Mouse (Mus musculus) A20 (cell line): ENCODE data around the gene Brca1.
"Not testable (repeated sequence)": the region's sequence is repeated elsewhere in the genome, so short reads cannot be mapped to it uniquely, and the experiment has no call there.

Experiments
- DNase-seq: peaks from one replicate; pipeline ENCODE4 v3.0.0-alpha.2; 2011; ENCODE audit warnings: low read depth, low spot score

Brca1 gene

DNA sequence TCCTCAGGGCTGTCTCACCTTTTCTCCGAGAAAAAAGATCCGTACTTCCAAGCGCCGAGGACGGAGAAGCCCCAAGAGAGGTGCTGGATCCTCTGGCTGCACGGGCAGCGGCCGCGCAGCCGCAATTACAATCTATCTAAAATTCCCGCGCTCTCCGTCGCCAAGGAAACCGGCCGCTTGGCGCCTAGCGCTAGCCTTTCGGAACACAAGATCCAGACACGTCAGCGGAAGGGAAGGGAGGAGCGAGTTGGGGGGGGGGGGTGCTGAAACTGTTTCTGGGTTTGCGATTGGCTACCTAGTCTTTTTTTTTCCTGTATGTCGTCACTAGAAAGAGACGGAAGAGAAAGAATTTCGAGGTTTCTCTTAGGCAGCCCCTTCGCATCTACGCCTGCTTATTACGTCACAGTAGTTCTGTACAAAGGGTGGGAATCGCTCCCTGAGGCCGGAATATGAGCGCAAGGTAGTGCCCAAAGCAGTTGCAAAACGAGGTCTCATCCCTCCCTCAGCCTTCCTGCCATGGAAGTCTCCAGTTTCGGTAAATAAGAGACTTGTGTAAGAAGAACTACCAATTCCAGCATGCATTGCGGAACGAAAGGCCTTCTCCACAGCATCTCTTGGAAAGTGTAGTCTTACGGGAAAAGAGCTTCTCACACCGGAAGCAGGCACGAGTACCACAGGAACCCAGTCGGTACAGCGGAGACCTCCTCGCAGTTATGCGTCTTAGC, at the start of gene Brca1, which contains the start of gene Nbr1:
Gene Brca1 (minus strand): TSS at position 205 of the 725 bp plus-strand sequence.
Gene Nbr1 (plus strand): TSS at position 399 of the 725 bp plus-strand sequence.
- peak; percentile 100 for DNase-seq

DNA sequence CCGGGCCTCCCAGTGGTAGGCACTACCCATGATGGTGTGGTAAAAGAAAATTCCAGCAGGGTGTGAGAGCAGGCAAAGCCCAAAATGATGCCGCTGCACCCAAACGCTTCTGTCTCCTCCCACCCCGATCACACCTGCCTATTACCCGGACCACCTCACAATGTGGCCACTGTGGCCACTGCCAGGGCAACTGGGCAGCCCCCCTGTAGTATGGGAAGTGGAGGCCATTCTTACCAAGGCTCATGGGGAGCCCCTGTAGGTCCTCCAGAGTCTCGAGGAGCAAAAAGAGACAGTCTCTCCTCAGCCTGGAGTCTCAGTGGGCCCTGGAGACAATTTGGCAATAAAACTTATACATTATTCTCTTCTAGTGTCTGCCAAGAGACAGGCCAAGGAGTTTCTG, 47.4 kb upstream of the Brca1 start, which contains the start of gene Gm11634:
Gene Gm11634 (minus strand): TSS at position 101 of the 400 bp plus-strand sequence.
- DNase-seq = no peak

DNA sequence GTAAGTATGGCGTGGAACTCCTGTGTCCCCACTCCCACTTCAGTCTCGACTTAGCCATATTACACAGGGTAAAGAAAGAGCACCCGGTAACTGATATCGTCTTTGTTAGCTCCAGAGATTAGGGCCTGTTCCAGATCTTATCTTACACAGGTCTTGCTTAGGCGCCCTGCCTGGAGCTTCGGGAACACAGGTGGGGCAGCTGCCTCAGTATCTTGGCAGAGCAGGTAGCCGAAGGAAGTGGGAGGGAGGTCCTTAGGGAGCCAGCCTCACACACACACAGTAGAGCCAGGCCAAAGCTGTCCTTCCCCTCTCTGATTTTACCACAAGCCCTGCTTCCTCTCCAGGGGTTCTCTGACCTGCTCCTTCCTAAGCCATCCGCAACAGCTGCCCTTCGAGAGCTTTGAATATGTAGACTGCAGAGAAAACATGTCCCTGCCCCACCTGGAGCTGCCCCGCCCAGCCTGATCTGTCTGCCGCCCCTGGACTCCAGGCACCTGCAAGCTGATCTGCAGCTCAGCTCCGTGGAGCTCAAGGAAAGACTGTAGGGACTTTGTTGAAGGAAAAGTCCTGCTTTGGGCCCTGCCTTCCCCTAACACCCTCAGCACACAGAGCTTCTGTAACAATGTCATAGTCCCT, 38.4 kb upstream of the Brca1 start:
- no peak for DNase-seq

DNA sequence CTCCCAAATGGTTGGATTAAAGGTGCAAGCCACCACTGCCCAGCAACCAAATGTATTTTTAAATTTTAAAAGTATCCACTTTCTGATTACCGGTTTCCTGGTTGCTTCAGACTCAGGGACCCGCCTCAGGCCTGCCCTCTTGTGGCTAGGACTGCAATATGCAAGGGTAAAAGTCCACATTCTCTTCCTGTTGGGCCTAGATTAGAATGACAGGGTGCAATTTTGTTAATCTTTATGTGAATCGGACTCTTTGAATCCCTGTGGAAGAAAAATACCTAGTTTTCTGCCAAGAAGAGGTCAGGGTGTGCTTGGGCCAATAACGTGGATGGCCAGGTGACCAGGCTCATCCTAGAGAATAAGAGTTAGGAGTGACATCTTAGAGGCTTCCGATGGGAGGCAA, 37.7 kb upstream of the Brca1 start:
- DNase-seq = peak; percentile 77

DNA sequence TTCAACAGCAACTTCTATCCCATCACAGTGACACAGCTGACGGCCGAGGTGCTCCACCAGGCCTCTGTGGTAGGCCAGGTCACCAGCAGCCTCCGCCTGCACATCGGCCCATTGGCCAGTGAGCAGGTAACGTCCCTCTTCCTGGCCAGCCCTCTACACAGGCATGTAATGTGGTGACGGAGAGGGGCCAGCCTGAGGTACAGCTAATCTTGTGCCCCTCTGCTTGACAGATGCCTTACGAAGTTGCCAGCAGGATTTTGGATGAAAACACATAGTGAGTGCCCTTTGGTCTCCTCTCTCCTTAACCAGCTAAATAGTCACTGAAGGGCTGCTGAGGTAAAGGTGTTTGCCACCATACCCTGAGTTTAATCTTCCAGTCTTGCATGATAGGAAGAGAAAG, 37.1 kb upstream of the Brca1 start:
- DNase-seq = no peak

DNA sequence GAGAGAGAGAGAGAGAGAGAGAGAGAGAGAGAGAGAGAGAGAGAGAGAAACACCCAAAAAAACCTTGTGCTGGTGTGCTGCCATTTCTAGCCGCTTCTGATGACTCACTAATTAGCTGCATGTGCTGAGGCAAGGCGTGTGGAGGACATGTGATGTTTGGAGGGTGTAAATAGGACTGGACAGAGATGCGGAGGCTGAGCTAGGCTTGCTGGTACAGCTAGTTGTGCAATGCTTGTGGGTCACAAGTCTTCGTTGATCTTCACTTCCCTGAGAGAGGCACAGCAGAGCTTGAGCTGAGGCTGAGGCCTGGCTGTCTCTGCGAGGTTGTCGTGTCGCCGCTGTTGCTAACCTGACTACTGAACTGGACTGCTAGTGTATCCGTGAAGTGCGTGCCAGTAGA, 35.9 kb upstream of the Brca1 start:
- no peak for DNase-seq

DNA sequence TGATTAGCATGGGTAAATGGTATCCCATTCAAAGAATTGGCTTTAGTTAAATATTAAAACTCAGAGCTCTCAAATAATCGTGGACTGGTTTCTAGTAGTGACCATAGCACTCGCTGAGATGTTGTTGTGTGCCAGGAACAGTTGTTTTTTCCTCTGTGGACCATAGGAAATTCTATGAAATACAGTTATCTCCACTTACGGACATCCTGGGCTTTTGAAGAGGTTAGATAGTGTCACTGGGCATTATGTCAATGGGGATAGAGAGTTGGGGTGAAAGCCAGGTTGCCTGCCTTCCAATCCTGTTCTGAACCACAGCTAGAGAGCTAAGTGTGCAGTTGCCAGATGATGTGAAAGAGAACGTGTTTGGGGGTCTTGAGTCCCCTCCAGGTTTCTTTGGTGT, 34.0 kb upstream of the Brca1 start:
- DNase-seq = no peak

DNA sequence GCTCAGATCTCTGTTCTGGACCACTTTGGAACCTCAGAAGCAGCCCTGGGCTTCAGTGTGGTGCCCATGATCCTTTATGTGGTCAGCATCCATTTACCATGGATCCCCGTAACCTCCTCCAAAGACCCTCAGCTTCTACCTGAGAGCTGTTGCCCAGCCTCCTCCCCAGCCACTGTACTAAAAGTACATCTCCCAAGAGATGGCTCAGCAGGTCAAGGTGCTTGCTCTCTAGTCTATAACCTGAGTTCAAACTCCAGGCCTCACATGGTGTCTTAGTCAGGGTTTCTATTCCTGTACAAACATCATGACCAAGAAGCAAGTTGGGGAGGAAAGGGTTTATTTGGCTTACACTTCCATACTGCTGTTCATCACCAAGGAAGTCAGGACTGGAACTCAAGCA, 33.3 kb upstream of the Brca1 start:
- DNase-seq = not testable (repeated sequence)

DNA sequence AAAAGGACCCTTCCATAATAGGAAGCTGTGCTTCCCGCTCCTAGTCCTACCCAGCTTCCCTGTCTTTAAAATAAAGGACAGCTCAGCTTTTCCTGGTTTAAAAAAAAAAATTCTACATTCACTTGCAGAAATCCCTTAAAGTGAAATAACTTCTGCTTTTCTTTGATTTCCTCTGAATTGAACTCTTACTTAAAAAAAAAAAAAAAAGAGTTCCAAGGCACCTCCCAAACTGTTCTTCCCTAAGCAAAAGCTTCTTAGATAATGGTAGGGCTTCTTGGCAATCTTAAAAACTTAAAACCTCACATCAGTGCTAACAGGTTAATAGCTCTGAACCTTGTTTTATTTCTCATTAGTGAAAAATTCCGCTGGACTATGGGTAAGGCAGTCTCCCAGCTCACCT, 31.4 kb upstream of the Brca1 start:
- no peak for DNase-seq

DNA sequence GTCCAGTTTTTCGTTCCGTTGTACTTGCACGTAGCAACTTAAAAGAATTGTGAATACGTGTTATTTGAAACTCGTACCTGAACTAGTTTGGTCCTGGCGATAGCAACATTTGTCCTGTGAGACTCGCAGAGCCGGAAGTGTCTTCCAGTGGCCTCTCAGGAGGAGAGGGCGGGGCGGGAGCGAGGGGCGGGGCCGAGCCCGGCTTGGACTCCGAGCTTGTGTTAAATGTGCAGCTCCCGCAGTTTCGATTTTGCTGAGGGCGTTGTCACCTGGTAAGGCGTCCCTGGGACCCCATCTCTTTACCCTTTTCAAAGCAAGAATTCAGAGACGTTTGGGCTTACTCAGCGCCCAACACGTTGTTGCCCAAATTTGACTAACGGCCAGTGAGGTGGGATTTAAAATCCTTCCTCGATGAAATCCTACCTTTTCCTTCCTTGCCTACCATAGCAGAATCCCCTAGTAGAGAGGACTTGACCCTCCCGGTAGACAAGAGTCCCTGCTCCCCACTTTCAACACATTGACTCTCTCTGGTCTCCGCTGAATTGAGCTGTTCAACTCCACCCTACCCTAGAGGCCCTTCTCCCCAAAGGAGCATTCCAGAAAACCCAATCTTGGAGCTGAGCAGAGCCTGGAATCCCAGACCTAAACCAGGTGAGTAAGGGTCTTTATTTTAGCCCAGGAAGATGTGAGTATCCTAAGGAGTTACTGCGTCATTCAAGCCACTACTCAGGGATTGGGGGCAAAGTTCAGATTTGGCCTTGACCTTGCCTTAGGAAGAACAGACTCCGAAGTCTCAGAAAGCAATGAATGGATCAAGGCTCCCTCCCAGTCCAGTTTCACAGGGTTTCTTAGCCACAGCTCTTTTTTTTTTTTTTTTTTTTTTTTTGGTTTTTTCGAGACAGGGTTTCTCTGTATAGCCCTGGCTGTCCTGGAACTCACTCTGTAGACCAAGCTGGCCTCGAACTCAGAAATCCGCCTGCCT, 30.6 kb upstream of the Brca1 start, which contains the start of gene Tmem106a:
Gene Tmem106a (plus strand): TSS at position 189 of the 982 bp plus-strand sequence.
- no peak for DNase-seq

DNA sequence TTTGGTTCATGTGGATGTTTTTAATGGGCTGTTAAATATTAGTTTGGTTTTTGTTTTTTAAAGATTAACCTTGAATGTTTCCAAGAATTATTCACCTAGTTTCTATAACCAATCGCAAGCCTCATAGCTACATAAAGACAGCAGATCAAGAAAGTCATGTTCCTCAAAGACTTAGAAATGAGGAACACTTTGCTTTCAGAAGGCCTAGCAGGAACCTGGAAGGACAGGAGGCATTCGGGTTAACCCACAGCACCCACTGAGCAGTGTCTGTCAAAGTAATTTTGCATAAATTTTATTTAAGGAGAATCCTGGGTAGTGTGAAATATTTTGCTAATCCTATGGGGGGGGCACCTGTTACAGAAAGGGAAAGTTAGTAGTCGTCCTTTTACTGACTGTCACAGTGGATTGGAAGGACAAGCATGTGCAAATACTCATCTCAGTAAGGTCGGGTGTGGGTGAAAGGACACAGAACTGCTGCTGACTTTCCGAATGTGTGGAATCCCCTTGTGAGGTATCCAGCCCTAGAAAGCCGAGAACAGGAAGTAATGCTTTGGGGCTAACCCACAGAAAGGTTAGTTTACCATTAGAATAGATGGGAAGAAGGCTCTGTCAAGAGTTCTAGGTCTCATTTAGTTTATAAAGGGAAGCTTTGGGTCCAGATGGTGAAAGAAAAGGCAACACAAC, 29.5 kb upstream of the Brca1 start:
- DNase-seq = no peak

DNA sequence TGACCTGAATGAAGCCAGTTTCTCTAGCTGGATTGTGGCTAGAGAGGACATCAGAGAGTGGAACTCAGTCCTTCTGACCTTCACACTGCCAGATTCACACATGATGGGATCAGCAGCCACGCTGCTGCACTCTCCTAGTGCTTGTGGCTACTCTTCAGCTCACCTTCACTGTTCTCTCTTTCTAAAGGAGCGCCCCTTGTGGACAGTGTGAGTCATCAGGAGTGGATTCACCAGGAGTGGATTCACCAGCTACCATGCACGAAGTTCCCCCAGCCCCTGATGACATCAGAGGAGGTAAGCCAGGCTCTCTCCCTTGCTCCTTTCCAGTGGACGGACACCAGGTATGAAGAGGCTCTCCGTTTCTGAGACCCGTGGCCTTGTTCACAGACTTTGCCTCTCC, 24.4 kb upstream of the Brca1 start:
- DNase-seq = peak; percentile 14

DNA sequence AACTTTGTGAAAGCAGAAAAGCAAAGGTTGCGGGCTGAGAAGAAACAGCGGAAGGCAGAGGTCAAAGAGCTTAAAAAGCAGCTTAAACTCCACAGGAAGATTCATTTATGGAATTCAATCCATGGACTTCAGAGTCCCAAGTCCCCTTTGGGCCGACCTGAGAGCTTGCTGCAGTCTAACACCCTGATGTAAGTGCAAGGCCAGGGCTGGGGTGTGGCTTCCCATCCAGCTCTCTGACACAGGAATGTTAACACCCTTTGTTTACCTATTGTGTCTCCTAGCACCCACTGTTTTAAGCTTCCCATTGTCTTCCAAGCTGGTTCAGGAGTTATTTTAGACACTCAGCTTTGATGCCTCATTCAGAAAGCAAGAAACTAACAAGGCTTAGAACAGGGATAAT, 16.7 kb upstream of the Brca1 start:
- DNase-seq = no peak

DNA sequence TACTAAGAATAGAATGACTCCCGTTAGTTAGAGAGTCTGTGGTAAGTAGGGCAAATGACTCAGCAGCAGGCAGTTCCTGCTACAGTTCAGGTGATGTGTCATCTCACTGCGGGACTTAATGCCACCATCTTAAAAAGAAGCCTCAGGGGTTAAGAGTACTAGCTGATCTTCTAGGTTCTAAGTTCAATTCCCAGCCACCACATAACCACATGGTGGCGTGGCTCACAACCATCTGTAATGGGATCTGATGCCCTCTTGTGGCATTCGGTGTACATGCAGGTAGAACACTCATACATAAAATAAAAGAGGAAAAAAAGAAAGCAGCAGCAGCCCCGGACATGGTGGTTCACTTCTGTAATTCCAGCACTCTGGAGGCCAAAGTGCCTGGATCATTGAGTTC, 10.6 kb upstream of the Brca1 start:
- peak; percentile 81 for DNase-seq

DNA sequence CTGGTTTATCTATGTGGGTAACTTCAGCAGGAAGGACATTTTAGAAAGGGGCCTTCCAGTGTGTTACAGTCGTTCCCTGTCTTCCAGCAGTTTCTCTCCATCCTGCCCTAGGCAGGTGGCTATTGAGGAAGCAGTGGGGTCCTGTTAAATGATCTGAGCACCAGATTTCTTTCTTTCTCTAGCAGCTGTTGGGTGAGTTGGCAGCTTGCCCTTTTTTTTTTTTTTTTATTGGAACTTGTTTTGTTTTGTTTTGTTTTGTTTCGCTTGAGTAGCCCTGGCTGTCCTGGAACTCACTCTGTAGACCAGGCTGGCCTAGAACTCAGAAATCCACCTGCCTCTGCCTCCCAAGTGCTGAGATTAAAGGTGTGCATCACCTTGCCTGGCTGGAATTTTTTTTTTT, 5.2 kb upstream of the Brca1 start:
- no peak for DNase-seq

DNA sequence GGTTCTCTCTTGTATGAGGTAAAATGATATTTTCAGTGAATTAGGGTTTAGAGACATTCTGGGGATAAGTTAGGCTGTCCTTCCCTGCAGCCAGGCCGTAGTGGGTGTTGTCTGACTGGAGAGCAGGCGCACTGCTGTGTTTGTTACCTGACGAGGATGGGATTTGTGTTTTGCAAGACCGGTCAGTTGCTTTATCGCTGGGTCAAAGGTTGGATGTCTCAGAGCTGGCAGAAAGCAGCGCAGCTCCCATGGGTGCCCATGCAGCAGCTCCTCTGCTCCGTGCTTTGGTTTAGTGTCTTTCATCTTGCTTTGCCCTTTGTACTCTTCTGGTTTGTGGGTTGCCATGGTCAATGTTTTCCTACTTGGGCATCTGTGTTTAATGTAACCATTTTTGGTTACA, 4.8 kb upstream of the Brca1 start:
- DNase-seq = no peak

DNA sequence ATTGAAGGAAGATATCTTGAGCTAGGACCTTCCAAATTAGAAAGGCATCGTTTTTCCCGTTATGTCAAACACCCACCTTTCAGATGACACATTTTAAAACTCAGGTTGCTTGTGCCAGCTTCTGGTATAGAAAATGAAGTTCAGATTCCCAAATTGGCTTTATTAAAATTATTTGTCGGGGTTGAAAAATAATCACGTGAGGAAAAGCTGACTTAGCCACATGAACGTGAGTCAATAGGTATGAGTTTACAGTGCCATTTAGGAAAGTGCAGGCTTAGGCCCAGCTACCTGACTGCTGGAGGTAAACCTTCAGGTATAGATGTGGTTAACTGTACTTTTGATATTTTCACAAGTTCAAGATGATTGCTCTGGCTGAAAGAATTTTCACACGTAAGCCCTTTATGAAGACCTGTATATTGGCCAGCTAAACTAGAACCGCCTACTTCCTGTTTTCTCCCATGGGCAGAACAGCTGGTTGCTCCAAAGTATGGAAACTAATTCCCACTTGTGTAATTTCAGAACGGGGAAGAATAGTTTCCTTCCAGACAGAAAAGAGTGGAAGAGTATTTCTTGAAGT, 1.7 kb upstream of the Brca1 start:
- peak; percentile 42 for DNase-seq

DNA sequence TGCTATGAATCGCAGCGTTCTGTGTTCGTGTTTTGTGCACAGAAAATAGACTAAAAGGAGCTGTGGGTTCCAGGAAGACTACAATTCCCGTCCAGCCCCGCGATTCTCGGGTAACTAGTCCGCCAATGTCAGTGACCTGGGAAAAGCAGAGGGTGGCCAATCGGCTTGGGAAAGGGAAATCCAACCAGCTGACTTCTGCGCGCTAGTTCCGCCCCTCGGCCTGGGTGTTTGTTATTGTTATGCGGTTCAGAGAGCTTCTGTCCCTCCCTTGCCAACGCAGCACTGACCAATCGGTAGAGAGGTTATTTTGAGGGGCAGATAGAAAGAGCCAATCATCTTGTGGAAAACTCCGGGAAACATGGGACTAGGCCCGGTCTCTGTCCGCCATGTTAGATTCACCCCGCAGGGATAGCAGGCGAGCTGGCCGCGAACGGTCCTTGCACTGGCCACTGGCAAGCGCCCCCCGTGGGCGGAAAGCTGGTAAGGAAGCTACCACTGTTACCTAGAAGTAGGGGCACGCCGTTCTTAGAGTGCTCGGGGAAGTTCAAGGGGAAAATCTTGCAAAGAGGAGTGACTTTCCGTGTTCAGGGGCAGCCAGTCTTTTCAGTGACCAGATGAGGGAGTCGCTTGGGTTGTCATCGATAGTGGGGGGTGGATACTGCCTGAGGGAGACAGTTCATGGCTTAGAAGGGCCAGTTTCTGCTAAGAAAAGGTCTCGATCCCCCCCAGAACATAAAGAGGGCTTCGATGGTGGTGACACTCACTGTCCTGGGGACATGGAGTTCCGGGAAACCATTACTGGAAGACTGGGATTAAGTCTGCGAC, 933 bp upstream of the Brca1 start:
- DNase-seq = peak; percentile 99

DNA sequence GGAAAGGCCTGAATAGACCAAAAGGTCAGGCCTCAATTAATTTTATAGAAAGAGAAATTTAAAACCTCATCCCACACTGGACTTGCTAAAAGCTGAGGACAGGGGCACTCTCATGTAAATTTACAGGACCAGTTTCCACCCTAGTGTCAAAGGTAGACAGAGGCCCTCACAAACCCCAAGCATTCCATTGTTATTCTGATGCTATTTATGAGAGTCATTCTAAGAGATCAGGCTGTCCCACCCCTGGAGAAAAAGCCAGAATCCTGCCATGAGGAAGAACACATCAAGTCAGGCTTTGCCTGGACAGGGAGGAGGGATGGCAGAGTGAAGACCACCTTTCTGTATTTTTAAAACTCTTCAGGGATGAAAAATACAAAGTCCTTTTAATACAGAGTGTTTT, 3.2 kb downstream of the Brca1 start:
- DNase-seq = no peak

DNA sequence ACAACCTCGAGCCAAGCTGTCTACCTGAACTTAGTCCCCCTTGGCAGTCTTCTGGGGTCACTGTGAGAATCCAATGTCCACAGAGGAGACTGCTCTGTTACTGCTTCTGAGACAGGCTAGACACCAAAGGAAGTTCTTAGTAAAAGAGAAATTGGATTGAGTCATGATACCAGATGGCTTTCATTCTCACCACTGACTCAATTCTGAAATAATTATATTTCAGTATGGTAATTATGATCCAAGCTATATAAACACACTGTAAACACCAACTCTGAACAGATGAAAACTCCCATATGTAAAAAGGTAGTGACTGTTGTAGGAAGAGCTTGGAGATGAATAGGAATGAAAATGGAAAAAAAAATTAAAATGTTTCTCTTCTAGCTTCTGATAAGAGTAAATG, 7.6 kb downstream of the Brca1 start:
- DNase-seq = peak; percentile 49
